Mouse (Mus musculus) left cerebral cortex, postnatal 25 days (tissue): ENCODE results near the gene Olfr625-ps1. TPM values are rescaled to one million over a fixed set of nuclear protein-coding genes. Genes with fewer than 3 reads are reported as not detected.
"Not testable (repeated sequence)": the region's sequence is repeated elsewhere in the genome, so short reads cannot be mapped to it uniquely, and the experiment has no call there.

Experiments
- DNase-seq, 2 experiments: peaks; one replicate each; pipeline ENCODE4 v3.0.0; 2022; ENCODE audit warnings: low spot score in 2 of 2, mixed read lengths in 1 of 2
- intact Hi-C: fragments of 180-260 bp; cut with DNase I; formaldehyde crosslinking; loops from one replicate; pipeline ENCODE4 v1.15.1; 2025
- total RNA-seq, 2 experiments: library from RNA; stranded (reverse); gene quantifications; 2 replicates each; pipeline ENCODE4 v1.2.3; 2021

Gene Olfr625-ps1
- total RNA-seq, result not detected

DNA sequence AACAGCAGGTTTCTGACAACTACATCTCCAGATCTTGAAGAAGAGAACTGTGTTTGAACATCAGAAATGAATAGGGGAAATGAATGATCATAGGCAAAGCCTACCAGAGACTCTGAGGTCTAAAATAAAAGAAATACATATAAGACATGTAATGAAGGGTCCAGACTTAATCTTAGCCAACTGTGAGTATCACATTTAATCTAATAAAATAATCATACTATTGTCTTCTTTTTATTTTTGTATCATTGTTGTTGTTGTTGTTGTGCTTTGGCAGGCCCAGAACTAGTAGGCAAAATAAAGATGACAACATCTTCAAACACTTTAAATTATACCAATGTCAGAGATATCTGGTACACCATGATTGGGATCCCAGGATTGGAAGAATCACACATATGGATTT lies at the start of gene Olfr625-ps1:
Gene Olfr625-ps1 (plus strand): TSS at position 301 of the 400 bp plus-strand sequence.
- no peak for DNase-seq
- intact Hi-C loops, result no loop called here

DNA sequence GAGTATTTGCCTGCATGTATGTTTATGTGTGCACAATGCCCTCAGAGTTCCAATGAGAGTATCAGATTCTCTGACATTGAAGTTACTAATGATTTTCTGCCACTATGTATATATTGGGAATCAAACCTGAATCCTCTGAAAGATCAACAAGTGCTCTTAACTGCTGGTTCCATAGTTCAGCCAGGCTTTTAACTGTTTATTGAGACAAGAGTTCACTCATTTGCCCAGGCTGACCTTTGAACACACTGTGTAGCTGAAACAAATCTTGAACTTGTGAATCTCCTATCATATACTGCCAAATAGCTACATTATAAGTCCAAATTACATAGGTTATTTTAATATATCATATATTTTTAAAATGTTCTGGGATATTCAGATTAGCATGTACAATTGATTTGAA lies 45.7 kb upstream of the Olfr625-ps1 start:
- no peak for DNase-seq
- intact Hi-C loops, result no loop called here

DNA sequence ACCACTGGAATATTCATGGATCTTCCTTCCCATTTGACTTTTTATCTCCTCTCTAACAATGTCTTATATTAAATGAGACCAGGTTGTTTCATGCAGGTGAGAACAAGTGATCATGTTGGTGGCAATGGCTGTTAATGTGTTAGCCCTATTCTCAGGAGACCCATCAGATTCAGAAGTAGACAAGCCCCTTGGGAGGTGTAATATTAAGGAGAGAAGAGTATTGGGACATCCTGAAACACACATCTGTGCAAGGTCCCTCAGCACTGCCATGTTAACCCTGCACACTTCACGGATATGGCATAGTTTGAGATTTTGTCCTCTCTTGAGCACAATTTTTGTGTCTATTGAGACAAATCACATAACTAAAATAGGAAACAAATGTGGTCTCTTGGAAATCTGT lies 39.9 kb upstream of the Olfr625-ps1 start, which contains the start of gene Olfr622:
Gene Olfr622 (minus strand): TSS at position 101 of the 400 bp plus-strand sequence.
- intact Hi-C loops, result no loop called here
- DNase-seq, result no peak

DNA sequence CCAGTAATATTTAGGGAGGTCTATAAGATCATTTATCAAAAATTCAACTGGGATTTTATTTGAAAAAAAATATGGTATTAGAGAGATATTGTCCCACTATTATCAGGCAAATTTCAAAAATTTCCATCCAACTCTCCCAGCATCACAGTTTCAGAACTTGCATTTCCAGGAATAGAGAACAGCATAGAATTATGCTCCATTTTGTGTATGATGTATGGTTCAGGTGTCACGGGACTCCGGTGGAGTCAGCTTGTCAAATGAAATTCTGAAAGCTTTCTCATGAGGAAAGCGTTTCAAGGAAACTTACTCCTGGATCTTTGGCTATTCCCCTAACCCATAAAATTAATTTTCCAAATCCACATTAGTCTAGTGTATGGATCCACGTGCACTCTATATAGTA lies 38.5 kb upstream of the Olfr625-ps1 start:
- intact Hi-C loops, result no loop called here

DNA sequence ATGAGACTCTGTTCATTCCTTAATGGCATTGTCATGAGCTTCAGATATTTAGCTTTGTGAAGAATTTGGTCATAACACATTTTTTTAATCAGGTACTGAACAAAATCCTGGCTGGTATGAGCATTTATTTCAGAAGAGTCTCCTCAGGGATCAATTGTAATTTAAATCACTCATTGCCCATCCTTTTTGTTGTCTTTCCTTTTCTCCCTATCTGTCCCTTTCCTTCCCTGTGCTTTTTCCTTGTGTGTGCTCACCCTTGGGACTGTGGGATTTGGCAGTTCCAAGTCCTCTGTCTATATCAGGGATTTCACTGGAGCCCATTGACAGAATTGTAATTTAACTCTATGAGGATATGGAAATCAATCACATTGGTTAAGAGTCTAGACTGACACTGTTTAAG lies 18.9 kb upstream of the Olfr625-ps1 start, which contains the start of gene Olfr623:
Gene Olfr623 (minus strand): TSS at position 101 of the 400 bp plus-strand sequence.
- intact Hi-C loops, result no loop called here
- no peak for DNase-seq

More for the DNA sequence above, 38.5 kb upstream of the Olfr625-ps1 start:
- no peak for DNase-seq

DNA sequence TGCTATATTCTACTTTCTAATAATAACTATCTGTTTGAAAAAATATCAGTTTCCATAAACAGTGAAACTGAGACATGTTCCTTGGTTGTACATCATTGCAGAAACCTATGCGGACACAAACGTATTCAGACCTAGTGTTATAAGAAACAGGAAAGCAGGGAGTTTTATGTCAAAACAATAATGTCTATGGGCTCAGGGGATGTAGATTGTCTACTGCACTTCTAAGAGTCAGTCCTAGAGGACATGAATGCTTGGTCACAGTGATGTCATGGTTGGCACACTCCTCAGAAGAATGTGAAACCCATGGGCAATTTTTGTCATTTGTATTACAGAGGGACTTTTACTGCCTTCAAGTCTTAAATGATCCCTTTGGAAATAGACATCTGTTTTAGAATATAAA lies 11.4 kb upstream of the Olfr625-ps1 start, which contains the start of gene Olfr624:
Gene Olfr624 (minus strand): TSS at position 101 of the 400 bp plus-strand sequence.
- no peak for DNase-seq
- intact Hi-C loops, result no loop called here

DNA sequence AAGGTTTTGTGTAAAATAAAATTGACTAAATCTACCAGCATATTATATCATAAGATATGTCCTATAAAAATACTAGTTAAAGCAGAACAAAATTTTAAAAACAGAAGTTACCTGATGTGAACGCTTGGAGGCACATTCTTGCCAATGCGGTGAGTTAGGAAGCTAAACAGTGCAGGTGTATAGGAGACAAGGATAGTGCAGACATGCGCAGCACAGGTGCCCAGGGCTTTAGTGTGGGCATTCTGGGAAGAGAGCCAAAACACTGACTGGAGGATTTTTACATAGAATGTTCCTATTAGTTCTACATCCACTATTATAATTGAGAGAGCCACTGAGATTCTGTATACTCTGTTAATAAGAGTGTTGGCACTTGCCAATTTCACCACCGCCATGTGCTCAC lies 16.9 kb downstream of the Olfr625-ps1 start:
- intact Hi-C loops, result no loop called here
- no peak for DNase-seq

DNA sequence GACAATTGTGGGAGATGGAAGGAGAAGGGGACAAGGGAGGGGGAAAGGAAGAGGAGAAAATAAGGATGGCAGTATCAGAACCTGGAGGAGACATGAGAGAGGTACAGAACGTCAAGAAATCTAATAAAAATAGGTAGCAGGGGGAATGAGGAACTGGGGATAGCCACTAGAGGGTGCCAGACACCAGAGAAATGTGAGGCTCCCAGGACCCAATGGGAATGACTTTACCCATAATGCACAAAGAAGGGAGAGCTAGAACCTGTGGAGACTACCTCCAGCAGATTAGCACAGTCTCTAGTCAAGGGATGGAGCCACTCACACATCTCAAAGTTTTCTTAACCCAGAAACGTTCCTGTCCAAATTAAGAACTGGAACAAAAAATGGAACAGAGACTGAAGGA lies 29.5 kb downstream of the Olfr625-ps1 start:
- no peak for DNase-seq
- intact Hi-C loops, result no loop called here

DNA sequence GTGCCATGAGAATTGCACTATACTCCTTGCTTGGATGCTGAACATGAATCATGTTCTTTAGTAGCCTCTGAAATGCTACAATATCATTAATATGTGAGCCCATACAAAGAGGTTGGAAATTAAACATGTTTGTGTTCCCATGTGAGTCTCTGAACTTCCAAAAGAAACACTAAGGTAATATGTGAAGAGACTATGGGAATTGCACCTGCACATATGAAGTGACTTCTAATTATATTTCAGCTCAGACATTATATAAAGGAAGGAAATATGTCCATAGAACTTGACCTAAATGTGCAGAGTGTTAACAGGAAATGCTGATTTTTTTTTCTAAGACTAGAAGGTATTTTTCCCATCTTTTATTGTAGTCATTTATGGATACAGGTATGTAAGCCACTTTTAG lies 31.9 kb downstream of the Olfr625-ps1 start, which contains the start of gene Olfr243:
Gene Olfr243 (plus strand): TSS at position 301 of the 400 bp plus-strand sequence.
- no peak for DNase-seq
- intact Hi-C loops, result no loop called here

DNA sequence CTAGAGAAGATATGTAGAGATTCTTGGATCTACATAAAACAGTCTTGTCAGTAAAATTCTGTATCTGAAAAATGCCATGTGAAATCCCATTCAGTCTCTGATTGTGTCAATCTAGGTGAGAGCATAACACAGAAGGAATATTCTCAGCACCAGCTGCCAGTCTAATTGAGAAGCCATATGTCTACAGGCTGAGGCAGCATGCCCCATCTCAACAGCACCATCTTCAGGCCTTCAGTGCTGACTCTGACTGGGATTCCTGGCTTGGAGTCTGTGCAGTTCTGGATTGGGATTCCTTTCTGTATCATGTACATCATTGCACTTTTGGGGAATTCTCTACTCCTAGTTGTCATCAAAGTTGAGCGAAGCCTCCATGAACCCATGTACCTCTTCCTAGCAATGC lies 33.9 kb downstream of the Olfr625-ps1 start:
- peak in 1 of 2 experiments; percentile 1 for DNase-seq
- intact Hi-C loops, result not testable (repeated sequence)

DNA sequence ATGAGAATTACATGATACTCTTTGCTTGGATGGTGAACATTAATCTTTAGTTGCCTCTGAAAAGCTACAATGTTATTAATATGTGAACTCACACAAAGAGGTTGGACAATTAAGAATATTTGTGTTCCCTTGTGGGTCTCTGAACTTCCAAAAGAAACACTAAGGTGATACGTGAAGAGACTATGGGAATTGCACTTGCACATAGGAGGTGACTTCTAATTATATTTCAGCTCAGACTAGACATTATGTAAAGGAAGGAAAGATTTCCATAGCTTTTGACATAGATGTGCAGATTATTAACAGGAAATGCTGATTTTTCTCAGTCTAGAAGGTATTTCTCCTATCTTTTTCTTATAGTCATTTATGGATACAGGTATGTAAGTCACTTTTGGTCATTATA lies 47.6 kb downstream of the Olfr625-ps1 start, which contains the start of gene Olfr628:
Gene Olfr628 (plus strand): TSS at position 301 of the 400 bp plus-strand sequence.
- intact Hi-C loops, result no loop called here
- no peak for DNase-seq

Other genes with a start within 250 kb of the Olfr625-ps1 start
- not detected for gene Olfr605, start 237.3 kb upstream of the Olfr625-ps1 start, total RNA-seq
- not detected for gene Olfr606, start 233.7 kb upstream of the Olfr625-ps1 start, total RNA-seq
- gene Olfr607, start 218.6 kb upstream of the Olfr625-ps1 start, total RNA-seq, result not detected
- gene Olfr608, start 212.8 kb upstream of the Olfr625-ps1 start, total RNA-seq, result not detected
- gene Olfr609, start 184.7 kb upstream of the Olfr625-ps1 start, total RNA-seq, result not detected
- not detected for gene Olfr610, start 170.6 kb upstream of the Olfr625-ps1 start, total RNA-seq
- gene Olfr611, start 161.9 kb upstream of the Olfr625-ps1 start, total RNA-seq, result not detected
- not detected for gene Olfr612, start 140.0 kb upstream of the Olfr625-ps1 start, total RNA-seq
- gene Olfr613, start 134.6 kb upstream of the Olfr625-ps1 start, total RNA-seq, result not detected
- gene Olfr615, start 126.6 kb upstream of the Olfr625-ps1 start, total RNA-seq, result not detected
- gene Olfr616, start 113.6 kb upstream of the Olfr625-ps1 start, total RNA-seq, result not detected
- gene Olfr617, start 109.7 kb upstream of the Olfr625-ps1 start, total RNA-seq, result not detected
- not detected for gene Olfr618, start 92.6 kb upstream of the Olfr625-ps1 start, total RNA-seq
- gene Olfr619, start 82.1 kb upstream of the Olfr625-ps1 start, total RNA-seq, result not detected
- gene Olfr620, start 70.2 kb upstream of the Olfr625-ps1 start, total RNA-seq, result not detected
- gene Olfr622, start 40.0 kb upstream of the Olfr625-ps1 start, total RNA-seq, result not detected
- gene Olfr623, start 19.0 kb upstream of the Olfr625-ps1 start, total RNA-seq, result not detected
- under 1 TPM in 1 of 2 experiments, not detected in 1; 0.07 TPM for gene Olfr624, start 11.5 kb upstream of the Olfr625-ps1 start, total RNA-seq
- gene Olfr243, start 32.0 kb downstream of the Olfr625-ps1 start, total RNA-seq, result not detected
- gene Olfr628, start 47.7 kb downstream of the Olfr625-ps1 start, total RNA-seq, result not detected
- gene Olfr629, start 62.2 kb downstream of the Olfr625-ps1 start, total RNA-seq, result not detected
- not detected for gene Olfr630, start 74.6 kb downstream of the Olfr625-ps1 start, total RNA-seq
- not detected for gene Olfr69, start 88.9 kb downstream of the Olfr625-ps1 start, total RNA-seq
- gene Olfr68, start 97.0 kb downstream of the Olfr625-ps1 start, total RNA-seq, result not detected
- not detected for gene Olfr67, start 109.1 kb downstream of the Olfr625-ps1 start, total RNA-seq
- 10 to 100 TPM; 78.9 to 84.4 TPM for gene Hbb-bt, start 131.3 kb downstream of the Olfr625-ps1 start, total RNA-seq
- 100 to 1,000 TPM; 511 to 567 TPM for gene Hbb-bs, start 145.4 kb downstream of the Olfr625-ps1 start, total RNA-seq
- not detected for gene Hbb-bh2, start 157.8 kb downstream of the Olfr625-ps1 start, total RNA-seq
- not detected for gene Hbb-bh1, start 160.4 kb downstream of the Olfr625-ps1 start, total RNA-seq
- gene Hbb-y, start 170.5 kb downstream of the Olfr625-ps1 start, total RNA-seq, result not detected
- gene Olfr66, start 203.5 kb downstream of the Olfr625-ps1 start, total RNA-seq, result not detected
- gene Olfr64, start 211.8 kb downstream of the Olfr625-ps1 start, total RNA-seq, result not detected
- not detected for gene Olfr65, start 220.8 kb downstream of the Olfr625-ps1 start, total RNA-seq
- not detected for gene Olfr631, start 246.1 kb downstream of the Olfr625-ps1 start, total RNA-seq